In the genomic region with DNA sequence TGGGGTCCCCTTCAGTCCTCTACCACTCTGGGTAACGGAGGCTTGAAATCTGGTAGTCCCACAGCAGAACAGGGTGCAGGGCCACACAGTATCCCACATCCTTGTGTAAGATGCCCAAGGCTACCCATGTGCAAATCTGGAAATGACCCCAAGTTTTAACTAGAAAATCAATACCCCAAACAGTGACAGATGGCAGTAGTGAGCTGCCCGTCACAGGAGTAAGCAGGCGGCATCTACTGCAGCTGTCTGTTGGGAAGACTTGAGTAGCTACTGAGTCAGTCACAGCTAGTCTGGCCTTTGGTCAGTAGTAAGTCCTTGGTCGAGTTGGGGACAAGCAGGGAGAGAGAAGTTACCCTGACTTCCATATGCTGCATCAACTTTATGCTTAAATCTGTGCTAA, we compare ENCODE assay signal across 19 mouse cellular contexts. TPM values are rescaled to one million over a fixed set of nuclear protein-coding genes. Genes with fewer than 3 reads are reported as not detected.
DNase-seq lines count a peak whose midpoint lies in the region; TF ChIP-seq lines count a peak whose summit lies in the region.
"Had no signal": no experiment of that assay in that cellular context is flagged by ENCODE, and none has a peak within 500 bp of the region (broad histone marks: within the 10 kb centered on the region; RNA-seq: fewer than 3 reads in every experiment).

No protein-coding gene starts in this region.

- no peak for TF ChIP-seq EP300 in CH12.LX (IDR thresholded peaks at IDR 0.05; ENCODE audit: low read length)

- peak; percentile 18 for DNase-seq in embryo, embryonic 10.5 days (ENCODE audit: low spot score)
- no peak for DNase-seq in embryo, embryonic 10 days (ENCODE audit: low spot score)
- DNase-seq in left cerebral cortex, adult 2 months (ENCODE audit: extremely low spot score in 1 of 2, low spot score in 2 of 2): no peak
- no peak for DNase-seq in left cerebral cortex, postnatal 36 days (ENCODE audit: low spot score in 2 of 2)
- DNase-seq in CH12.LX (ENCODE audit: extremely low read depth): no peak
- DNase-seq in urinary bladder, postnatal 4 days (ENCODE audit: low spot score in 2 of 2): no peak
- no peak for DNase-seq in kidney, postnatal 4 days
- DNase-seq: adrenal gland, postnatal 14 days; embryo, embryonic 11 days; gastrocnemius, postnatal 14 days; retina, postnatal 1 day; spleen, adult 18-20 months had no signal

- TF ChIP-seq CTCF in left cerebral cortex, adult 2 months (IDR thresholded peaks at IDR 0.05): peak; percentile 43
- TF ChIP-seq CTCF in CH12.LX (conservative IDR thresholded peaks at IDR 0.05 in 1 of 2, IDR thresholded peaks at IDR 0.05 in 1 of 2; ENCODE audit: low read depth in 2 of 2, low read length in 2 of 2): peak in 1 of 2 experiments; percentile 45; a peak in 2 of 4 replicates
- TF ChIP-seq CTCF in bone marrow, adult 2 months (IDR thresholded peaks at IDR 0.05; ENCODE audit: control insufficient read depth, insufficient read depth, low read length): 0 out of 2 replicates have a peak, but pooled peaks have one; percentile 11

- no peaks in the 10 kb centered on the region for H3K79me2 ChIP-seq in CH12.LX (replicated peaks; ENCODE audit: control insufficient read depth, extremely low read depth, insufficient read depth, poor library complexity, severe bottlenecking)

- H3K36me3 ChIP-seq in CH12.LX (replicated peaks in 1 of 2; ENCODE audit: control insufficient read depth in 1 of 2, insufficient read depth in 1 of 2, low read length in 1 of 2): peaks cover 63 to 97% of the 10 kb centered on the region in 2 experiments
- H3K36me3 ChIP-seq: forebrain, embryonic 15.5 days had no signal

- dilution Hi-C loops in CH12.LX (cut with MboI; ENCODE audit: extremely low pct_ligation_motif_present, extremely low pct_unique_long_range_greater_than_20kb, low sequenced_read_pairs): no loop called here

- intact Hi-C loops in left cerebral cortex, adult 2 months (cut with DNase I): no loop called here
- intact Hi-C loops in left cerebral cortex, postnatal 36 days (cut with DNase I): no loop called here

- no peak overlapping the region for H3K4me2 ChIP-seq in CH12.LX (ENCODE audit: insufficient read depth, low read depth, poor library complexity, severe bottlenecking)
- H3K4me2 ChIP-seq: forebrain, embryonic 15.5 days; heart, embryonic 11.5 days; intestine, embryonic 15.5 days; liver, embryonic 15.5 days; neural tube, embryonic 15.5 days had no signal

- no peaks in the 10 kb centered on the region for H3K27me3 ChIP-seq in CH12.LX (replicated peaks)
- H3K27me3 ChIP-seq: forebrain, embryonic 15.5 days; intestine, embryonic 15.5 days; liver, embryonic 15.5 days; neural tube, embryonic 15.5 days had no signal

- no peak overlapping the region for H3K9ac ChIP-seq in CH12.LX (ENCODE audit: insufficient read depth, low read depth)
- H3K9ac ChIP-seq: forebrain, embryonic 15.5 days; intestine, embryonic 15.5 days; liver, embryonic 15.5 days; neural tube, embryonic 15.5 days had no signal

- no peak for TF ChIP-seq POLR2A in CH12.LX (IDR thresholded peaks at IDR 0.05; ENCODE audit: low read depth, low read length)
- no peak for TF ChIP-seq POLR2A in bone marrow, adult 2 months (IDR thresholded peaks at IDR 0.05; ENCODE audit: borderline replicate concordance, control insufficient read depth, low read depth, low read length)

- H3K9me3 ChIP-seq in CH12.LX (replicated peaks; ENCODE audit: low read length): no peaks in the 10 kb centered on the region
- H3K9me3 ChIP-seq: forebrain, embryonic 15.5 days; hindbrain, embryonic 10.5 days; intestine, embryonic 15.5 days; liver, embryonic 15.5 days; neural tube, embryonic 15.5 days had no signal

- no peak overlapping the region for H3K27ac ChIP-seq in left cerebral cortex, adult 2 months
- H3K27ac ChIP-seq in CH12.LX (ENCODE audit: insufficient read depth, low read depth): no peak overlapping the region
- H3K27ac ChIP-seq in bone marrow, adult 2 months (ENCODE audit: control insufficient read depth, insufficient read depth, low read depth, low read length, poor library complexity): no peak overlapping the region
- H3K27ac ChIP-seq: forebrain, embryonic 15.5 days; hindbrain, embryonic 10.5 days; intestine, embryonic 15.5 days; liver, embryonic 15.5 days; neural tube, embryonic 15.5 days had no signal

- H3K4me1 ChIP-seq in CH12.LX (ENCODE audit: control insufficient read depth in 1 of 2, insufficient read depth in 2 of 2): peaks cover 0 to under 1% of the 10 kb centered on the region in 2 experiments; a peak in 1 of 4 replicates
- H3K4me1 ChIP-seq in bone marrow, adult 2 months (ENCODE audit: control insufficient read depth, insufficient read depth, low read length): no peaks in the 10 kb centered on the region
- H3K4me1 ChIP-seq: intestine, embryonic 15.5 days; liver, embryonic 15.5 days had no signal

- WGBS in bone marrow, adult 2 months: 84% methylated on average over 4 of the region's 4 CpGs

- in situ Hi-C loops in CH12.LX (cut with MboI; ENCODE audit: low pct_ligation_motif_present, low pct_unique_long_range_greater_than_20kb, low sequenced_read_pairs): no loop called here

- peak; percentile 36 for TF ChIP-seq RAD21 in CH12.LX (IDR thresholded peaks at IDR 0.05; ENCODE audit: low read depth, low read length)

- no peak overlapping the region for H3K4me3 ChIP-seq in left cerebral cortex, adult 2 months
- no peak overlapping the region for H3K4me3 ChIP-seq in CH12.LX (replicated peaks in 1 of 3; ENCODE audit: low read depth in 2 of 3, low read length in 2 of 3, poor library complexity in 1 of 3)
- H3K4me3 ChIP-seq in bone marrow, adult 2 months (replicated peaks; ENCODE audit: control insufficient read depth, low read depth, low read length): no peak overlapping the region
- H3K4me3 ChIP-seq: forebrain, embryonic 15.5 days; hindbrain, embryonic 10.5 days; intestine, embryonic 15.5 days; liver, embryonic 15.5 days; neural tube, embryonic 15.5 days had no signal

TF ChIP-seq in CH12.LX, 34 proteins besides CTCF, POLR2A, EP300 and RAD21:
- TF ChIP-seq SMC3 (IDR thresholded peaks at IDR 0.05; ENCODE audit: low read depth, low read length) (peak; percentile 11; the same call in 1 of the 2 replicates), UBTF (IDR thresholded peaks at IDR 0.05; ENCODE audit: low read depth, low read length) (no peak)

RNA-seq across cellular contexts. Expression of a gene that starts 34.9 kb away (rescaled TPM):
- 10 to 100 TPM; 19.7 to 21.9 TPM for total RNA-seq in left cerebral cortex, adult 2 months (2021)
- 10 to 100 TPM; 16.5 to 17.0 TPM for total RNA-seq in left cerebral cortex, postnatal 36 days (2021)
- total RNA-seq in CH12.LX (2012; rRNA removed) (56.5 and 76.1 TPM in 2 replicates), CH12.LX (2014; rRNA removed) (30.6 and 36.2 TPM in 2 replicates)
- 81.4 and 94.6 TPM in 2 replicates for polyA plus RNA-seq in CH12.LX (2012; ENCODE audit: insufficient read length, low read depth)
- polyA plus RNA-seq in bone marrow, adult 2 months (2011; ENCODE audit: insufficient read depth, insufficient read length, low replicate concordance, missing spikeins): 6.8 and 21.3 TPM in 2 replicates
